ENCODE assay signal across 8 mouse cellular contexts in the genomic region with DNA sequence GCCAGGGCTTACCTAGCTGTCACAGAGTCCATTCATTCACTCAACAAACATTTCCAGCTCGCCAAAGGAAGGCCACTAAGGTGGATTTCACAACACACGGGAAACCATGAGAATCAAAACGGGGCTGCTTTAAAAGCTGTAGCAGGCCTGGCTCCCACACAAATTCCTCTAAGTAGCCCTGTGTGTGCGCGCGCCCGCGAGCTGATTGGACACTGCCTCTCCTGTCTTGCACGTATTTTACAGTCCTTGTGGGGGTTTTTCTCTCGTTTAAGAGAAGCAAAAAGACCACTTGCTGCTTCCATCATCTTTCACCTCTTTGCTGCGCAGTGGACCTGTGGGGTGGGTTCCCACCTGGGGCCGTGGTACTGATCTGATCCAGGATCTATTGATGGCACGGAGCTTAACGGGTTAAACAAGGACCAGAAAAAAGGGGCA.
DNase-seq lines count a peak whose midpoint lies in the region; ATAC-seq lines count a peak whose summit lies in the region.

No protein-coding gene starts in this region.

- intact Hi-C loops in heart, postnatal 10 days (cut with DNase I): no loop called here

- ATAC-seq in embryonic facial prominence, embryonic 15.5 days (ENCODE audit: insufficient number of reproducible peaks, low FRiP score, low TSS enrichment, low read depth): no peak
- ATAC-seq in liver, embryonic 13.5 days (ENCODE audit: low read depth): peak; percentile 27
- ATAC-seq in neural tube, embryonic 15.5 days (ENCODE audit: low FRiP score): peak; percentile 76
- no peak for ATAC-seq in megakaryocyte, adult 5-6 weeks (ENCODE audit: poor library complexity, severe bottlenecking)

- H3K4me3 ChIP-seq in embryonic facial prominence, embryonic 15.5 days (replicated peaks): peak overlapping the region; percentile 48
- peak overlapping the region; percentile 34 for H3K4me3 ChIP-seq in liver, embryonic 13.5 days (replicated peaks)
- H3K4me3 ChIP-seq in neural tube, embryonic 15.5 days (replicated peaks): peak overlapping the region; percentile 48

- peak overlapping the region; percentile 22 for H3K9ac ChIP-seq in embryonic facial prominence, embryonic 15.5 days
- no peak overlapping the region for H3K9ac ChIP-seq in liver, embryonic 13.5 days
- H3K9ac ChIP-seq in neural tube, embryonic 15.5 days (replicated peaks): peak overlapping the region; percentile 56

- no peaks in the 10 kb centered on the region for H3K9me3 ChIP-seq in embryonic facial prominence, embryonic 15.5 days (replicated peaks)
- no peaks in the 10 kb centered on the region for H3K9me3 ChIP-seq in liver, embryonic 13.5 days (replicated peaks)
- H3K9me3 ChIP-seq in neural tube, embryonic 15.5 days (replicated peaks): no peaks in the 10 kb centered on the region

- peak overlapping the region; percentile 74 for H3K27ac ChIP-seq in embryonic facial prominence, embryonic 15.5 days (replicated peaks)
- H3K27ac ChIP-seq in liver, embryonic 13.5 days: peak overlapping the region; percentile 64
- H3K27ac ChIP-seq in neural tube, embryonic 15.5 days (replicated peaks): peak overlapping the region; percentile 87

- no peaks in the 10 kb centered on the region for H3K36me3 ChIP-seq in embryonic facial prominence, embryonic 15.5 days
- H3K36me3 ChIP-seq in liver, embryonic 13.5 days: no peaks in the 10 kb centered on the region
- H3K36me3 ChIP-seq in neural tube, embryonic 15.5 days: no peaks in the 10 kb centered on the region

- WGBS in embryonic facial prominence, embryonic 15.5 days: 5% methylated on average over 14 of the region's 14 CpGs
- 10% methylated on average over 14 of the region's 14 CpGs for WGBS in liver, embryonic 13.5 days (ENCODE audit: insufficient replicate concordance)
- 5% methylated on average over 14 of the region's 14 CpGs for WGBS in neural tube, embryonic 15.5 days

- peak overlapping the region; percentile 89 for H3K4me2 ChIP-seq in embryonic facial prominence, embryonic 15.5 days (replicated peaks)
- H3K4me2 ChIP-seq in liver, embryonic 13.5 days: peak overlapping the region; percentile 54
- H3K4me2 ChIP-seq in neural tube, embryonic 15.5 days: peak overlapping the region; percentile 84

- no peaks in the 10 kb centered on the region for H3K27me3 ChIP-seq in embryonic facial prominence, embryonic 15.5 days
- H3K27me3 ChIP-seq in liver, embryonic 13.5 days: peaks cover 19% of the 10 kb centered on the region
- no peaks in the 10 kb centered on the region for H3K27me3 ChIP-seq in neural tube, embryonic 15.5 days (replicated peaks)

- DNase-seq in heart, adult 11 months: peak; percentile 92
- no peak for DNase-seq in heart, adult 8-10 months (ENCODE audit: low spot score)
- peak; percentile 15 to 49 for DNase-seq in heart, postnatal 10 days
- DNase-seq in kidney, postnatal 4 days: peak; percentile 67 to 81
- DNase-seq in liver, embryonic 13.5 days: no peak

- H3K4me1 ChIP-seq in embryonic facial prominence, embryonic 15.5 days: peaks cover 16% of the 10 kb centered on the region
- 0 out of 2 replicates have a peak, but pooled peaks cover 3% of the 10 kb centered on the region for H3K4me1 ChIP-seq in liver, embryonic 13.5 days (replicated peaks)
- H3K4me1 ChIP-seq in neural tube, embryonic 15.5 days: peaks cover 18% of the 10 kb centered on the region

Comparison
In these comparisons a context has a peak if more than half of its experiments do, and no peak if none do; other contexts are left out.
1. DNase-seq: peak in heart, adult 11 months (single experiment), heart, postnatal 10 days (2 of 2) and kidney, postnatal 4 days (2 of 2); none in heart, adult 8-10 months (single experiment) and liver, embryonic 13.5 days (single experiment).
2. ATAC-seq: peak in liver, embryonic 13.5 days (single experiment) and neural tube, embryonic 15.5 days (single experiment); none in embryonic facial prominence, embryonic 15.5 days (single experiment) and megakaryocyte, adult 5-6 weeks (single experiment).
3. Peak in every context shown above with its lines, with median percentiles within 50 percentile points of each other: H3K27ac ChIP-seq, H3K4me2 ChIP-seq and H3K4me3 ChIP-seq.